Mouse (Mus musculus): ENCODE results near the gene Bbs9. TPM values are rescaled to one million over a fixed set of nuclear protein-coding genes. Genes with fewer than 3 reads are reported as not detected.

The Bbs9 gene
- total and polyA plus RNA-seq, 3 experiments: 6.9 to 9.1 (median 7.8) TPM

DNA sequence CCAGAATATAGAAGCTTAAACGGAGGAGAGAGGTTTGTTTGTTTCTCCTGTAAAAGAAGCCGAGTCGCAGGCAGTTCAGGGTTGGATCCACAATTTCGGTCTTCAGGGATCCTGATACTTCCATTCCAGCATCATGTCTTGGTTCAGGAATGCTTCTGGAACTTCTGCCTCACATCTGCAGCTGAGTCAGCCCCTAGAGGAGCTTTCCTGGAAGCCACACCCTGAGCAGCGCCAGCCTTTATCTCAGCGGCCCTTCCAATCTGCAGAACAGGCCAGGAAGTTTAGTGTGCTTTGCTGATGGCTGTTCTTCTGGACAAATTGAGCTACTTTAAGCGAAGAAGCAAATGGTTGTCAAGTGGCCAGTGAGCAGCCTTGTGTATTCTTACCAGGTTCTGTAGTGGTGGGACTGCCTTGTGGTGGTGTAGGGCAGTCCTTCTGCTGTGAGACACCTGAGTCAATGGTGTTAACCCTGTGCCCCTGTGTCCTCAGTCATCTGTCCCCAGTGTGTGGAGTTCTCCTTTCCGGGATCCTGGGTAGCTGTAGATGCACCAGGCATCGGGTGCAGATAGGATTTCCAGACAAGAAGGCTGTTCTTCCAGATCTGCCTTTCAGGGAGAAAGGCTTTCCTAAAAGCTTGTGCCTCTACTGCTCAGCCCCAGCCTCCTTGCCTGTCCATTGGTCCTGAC, 157.4 kb downstream of the Bbs9 start:
- no peak for DNase-seq (ENCODE audit: extremely low read depth)
- TF ChIP-seq SIN3A (IDR thresholded peaks at IDR 0.05; ENCODE audit: low read length): no peak
- no peak for TF ChIP-seq USF1 (IDR thresholded peaks at IDR 0.05; ENCODE audit: low read depth, low read length)
- no peak for TF ChIP-seq GABPA (IDR thresholded peaks at IDR 0.05; ENCODE audit: insufficient replicate concordance, low read depth, low read length)
- TF ChIP-seq ZMIZ1 (IDR thresholded peaks at IDR 0.05; ENCODE audit: low read depth, low read length): no peak
- TF ChIP-seq ETS1 (conservative IDR thresholded peaks at IDR 0.05; ENCODE audit: low read depth, low read length): no peak
- TF ChIP-seq MYC (IDR thresholded peaks at IDR 0.05; ENCODE audit: low read depth, low read length): no peak
- TF ChIP-seq KAT2A (IDR thresholded peaks at IDR 0.05; ENCODE audit: insufficient replicate concordance, low read length): no peak
- TF ChIP-seq HCFC1 (IDR thresholded peaks at IDR 0.05; ENCODE audit: low read depth, low read length): no peak
- TF ChIP-seq UBTF (IDR thresholded peaks at IDR 0.05; ENCODE audit: low read depth, low read length): no peak
- TF ChIP-seq ZC3H11A (IDR thresholded peaks at IDR 0.05; ENCODE audit: low read depth, low read length): no peak
- Histone ChIP-seq H3K79me2 (replicated peaks; ENCODE audit: control insufficient read depth, extremely low read depth, insufficient read depth, poor library complexity, severe bottlenecking) (no peaks in the 10 kb centered on the region), H3K27me3 (replicated peaks) (no peaks in the 10 kb centered on the region), H3K27ac (ENCODE audit: insufficient read depth, low read depth) (no peak overlapping the region), H3K36me3 (replicated peaks in 1 of 2; ENCODE audit: control insufficient read depth in 1 of 2, insufficient read depth in 1 of 2, low read length in 1 of 2) (peaks cover 0 to 2% of the 10 kb centered on the region in 2 experiments), H3K4me2 (ENCODE audit: insufficient read depth, low read depth, poor library complexity, severe bottlenecking) (no peak overlapping the region), H3K9ac (ENCODE audit: insufficient read depth, low read depth) (no peak overlapping the region), H3K9me3 (replicated peaks; ENCODE audit: low read length) (no peaks in the 10 kb centered on the region), H3K4me1 (ENCODE audit: control insufficient read depth in 1 of 2, insufficient read depth in 2 of 2) (peaks cover 2 to 6% of the 10 kb centered on the region in 2 experiments; a peak in 3 of 4 replicates), H3K4me3 (replicated peaks in 1 of 3; ENCODE audit: low read depth in 2 of 3, low read length in 2 of 3, poor library complexity in 1 of 3) (no peak overlapping the region)
- in situ Hi-C loops (cut with MboI; ENCODE audit: low pct_ligation_motif_present, low pct_unique_long_range_greater_than_20kb, low sequenced_read_pairs) (no loop called here), dilution Hi-C loops (cut with MboI; ENCODE audit: extremely low pct_ligation_motif_present, extremely low pct_unique_long_range_greater_than_20kb, low sequenced_read_pairs) (no loop called here)

DNA sequence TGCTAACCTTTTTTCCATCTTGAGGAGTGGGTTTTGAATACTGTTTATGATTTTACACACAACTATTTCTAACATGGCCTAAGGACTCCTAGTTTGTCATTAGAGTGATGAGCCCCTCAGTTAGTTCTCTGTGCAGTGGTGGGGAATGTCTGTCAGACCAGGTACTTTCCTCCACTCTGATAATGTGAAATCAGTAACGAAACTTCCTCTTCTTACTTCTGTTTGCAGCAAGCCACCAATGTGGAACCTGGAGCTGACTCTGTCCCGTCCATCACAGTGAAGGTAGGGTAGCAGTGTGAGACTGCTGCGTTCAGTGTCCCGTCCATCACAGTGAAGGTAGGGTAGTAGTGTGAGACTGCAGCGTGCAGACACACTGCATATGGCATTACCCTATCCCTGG, 163.0 kb downstream of the Bbs9 start:
- Histone ChIP-seq H3K4me3 (replicated peaks in 1 of 3; ENCODE audit: low read depth in 2 of 3, low read length in 2 of 3, poor library complexity in 1 of 3) (peak overlapping the region in 1 of 3 experiments; percentile 52), H3K27ac (ENCODE audit: insufficient read depth, low read depth) (0 out of 2 replicates have a peak overlapping the region, but pooled peaks have one; percentile 13), H3K79me2 (replicated peaks; ENCODE audit: control insufficient read depth, extremely low read depth, insufficient read depth, poor library complexity, severe bottlenecking) (no peaks in the 10 kb centered on the region), H3K36me3 (replicated peaks in 1 of 2; ENCODE audit: control insufficient read depth in 1 of 2, insufficient read depth in 1 of 2, low read length in 1 of 2) (no peaks in the 10 kb centered on the region), H3K9me3 (replicated peaks; ENCODE audit: low read length) (no peaks in the 10 kb centered on the region), H3K4me1 (ENCODE audit: control insufficient read depth in 1 of 2, insufficient read depth in 2 of 2) (peaks cover 12 to 41% of the 10 kb centered on the region in 2 experiments), H3K27me3 (replicated peaks) (no peaks in the 10 kb centered on the region), H3K4me2 (ENCODE audit: insufficient read depth, low read depth, poor library complexity, severe bottlenecking) (no peak overlapping the region), H3K9ac (ENCODE audit: insufficient read depth, low read depth) (no peak overlapping the region)
- dilution Hi-C loops (cut with MboI; ENCODE audit: extremely low pct_ligation_motif_present, extremely low pct_unique_long_range_greater_than_20kb, low sequenced_read_pairs) (no loop called here), in situ Hi-C loops (cut with MboI; ENCODE audit: low pct_ligation_motif_present, low pct_unique_long_range_greater_than_20kb, low sequenced_read_pairs) (no loop called here)
- TF ChIP-seq ZMIZ1 (IDR thresholded peaks at IDR 0.05; ENCODE audit: low read depth, low read length) (no peak), USF2 (conservative IDR thresholded peaks at IDR 0.05; ENCODE audit: low read depth, low read length) (no peak), ETS1 (conservative IDR thresholded peaks at IDR 0.05; ENCODE audit: low read depth, low read length) (no peak), JUN (IDR thresholded peaks at IDR 0.05; ENCODE audit: insufficient read depth, low read depth, low read length) (no peak), HCFC1 (IDR thresholded peaks at IDR 0.05; ENCODE audit: low read depth, low read length) (no peak), UBTF (IDR thresholded peaks at IDR 0.05; ENCODE audit: low read depth, low read length) (no peak), JUND (conservative IDR thresholded peaks at IDR 0.05; ENCODE audit: low read depth, low read length) (0 out of 2 replicates have a peak, but pooled peaks have one; percentile 11), EP300 (IDR thresholded peaks at IDR 0.05; ENCODE audit: low read length) (peak; percentile 58), TBP (conservative IDR thresholded peaks at IDR 0.05; ENCODE audit: low read depth, low read length) (no peak), ELF1 (IDR thresholded peaks at IDR 0.05; ENCODE audit: low read depth, low read length) (no peak), CHD1 (IDR thresholded peaks at IDR 0.05; ENCODE audit: low read depth, low read length) (no peak), POLR2AphosphoS2 (IDR thresholded peaks at IDR 0.05; ENCODE audit: low read depth, low read length) (no peak), IRF4 (IDR thresholded peaks at IDR 0.05; ENCODE audit: low read depth, low read length) (peak; percentile 58)
- peak; percentile 55 for DNase-seq (ENCODE audit: extremely low read depth)
